Mouse (Mus musculus) G1E (cell line): ENCODE data around the gene Ywhag. TPM values are rescaled to one million over a fixed set of nuclear protein-coding genes. Genes with fewer than 3 reads are reported as not detected.

Experiments
- ATAC-seq: 2 replicates; pipeline ENCODE4 v1.8.0; 2016; ENCODE audit warnings: mild to moderate bottlenecking; ENCODE audit not compliant: insufficient number of reproducible peaks, poor library complexity, low FRiP score, severe bottlenecking; ENCODE audit errors: extremely low read depth
- DNase-seq: peaks from one replicate; pipeline ENCODE4 v3.0.0; 2012; ENCODE audit warnings: low spot score
- H3K27me3 ChIP-seq: 2 replicates; pipeline ENCODE4 v1.6.1; 2012; ENCODE audit warnings: mild to moderate bottlenecking, low read length, inconsistent platforms; ENCODE audit not compliant: insufficient read depth
- H3K36me3 ChIP-seq: replicated peaks from 2 replicates; pipeline ENCODE3; 2012; ENCODE audit warnings: mild to moderate bottlenecking, inconsistent platforms
- H3K4me1 ChIP-seq: 2 replicates; pipeline ENCODE4 v1.6.1; 2012; ENCODE audit warnings: low read depth, low read length, inconsistent platforms, mixed read lengths; ENCODE audit not compliant: insufficient read depth
- H3K4me3 ChIP-seq: 2 replicates; pipeline ENCODE4 v1.5.1; 2012; ENCODE audit warnings: low read depth, mild to moderate bottlenecking, inconsistent platforms, low read length, moderate library complexity, mixed read lengths
- H3K9me3 ChIP-seq: replicated peaks from 2 replicates; pipeline ENCODE4 v1.6.1; 2012; ENCODE audit warnings: inconsistent platforms
- CTCF ChIP-seq: IDR thresholded peaks from 2 replicates; pipeline ENCODE4 v1.5.1; 2012; ENCODE audit warnings: low read depth, low read length, inconsistent platforms, mixed read lengths
- GATA1 ChIP-seq: IDR thresholded peaks from 2 replicates; pipeline ENCODE4 v1.6.1; 2012; ENCODE audit warnings: borderline replicate concordance, low read length, inconsistent platforms, mixed read lengths
- GATA2 ChIP-seq: IDR thresholded peaks from 2 replicates; pipeline ENCODE4 v1.6.1; 2012; ENCODE audit warnings: low read depth, low read length, inconsistent platforms, borderline replicate concordance
- POLR2AphosphoS5 ChIP-seq: IDR thresholded peaks from 2 replicates; pipeline ENCODE4 v1.6.1; 2012; ENCODE audit warnings: low read depth, low read length, inconsistent platforms; ENCODE audit not compliant: insufficient replicate concordance
- TAL1 ChIP-seq: conservative IDR thresholded peaks from 2 replicates; pipeline ENCODE4 v1.6.1; 2012; ENCODE audit warnings: low read depth, low read length, inconsistent platforms, mixed read lengths
- polyA plus RNA-seq: library from polyadenylated mRNA; stranded (reverse); fragments of >175 nt; gene quantifications from 2 replicates; pipeline ENCODE4 v1.2.3, GENCODE M21; 2012
- total RNA-seq, 2 experiments: library from RNA; stranded (forward) in 1 of 2; stranded (reverse) in 1 of 2; fragments of 200-1000 nt in 1 of 2; fragments of >200 nt in 1 of 2; fragmentation: Nextera tagmentation in 1 of 2; gene quantifications; 2 replicates each; pipeline ENCODE4 v1.2.3; 2014 to 2017

Gene Ywhag
- total and polyA plus RNA-seq, 3 experiments: 99.8 to 281 (median 168) TPM

DNA sequence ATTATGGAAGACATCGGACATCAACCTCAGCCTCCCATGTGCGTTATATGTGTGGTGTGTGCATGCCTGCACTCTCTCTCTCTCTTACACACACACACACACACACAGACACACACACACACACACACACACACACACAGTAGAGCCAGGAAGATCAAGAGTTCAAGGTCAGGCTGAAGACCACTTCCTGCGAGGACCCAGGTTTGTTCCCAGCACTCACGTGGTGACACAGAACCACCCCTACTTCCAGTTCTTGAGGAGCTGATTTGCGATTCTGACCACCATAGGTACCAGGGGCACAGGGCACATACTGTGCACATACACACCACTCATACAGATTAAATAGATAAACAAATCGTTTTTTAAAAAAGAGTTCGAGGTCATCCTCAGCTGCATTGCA lies 37.5 kb upstream of the Ywhag start:
- H3K4me1 ChIP-seq: peaks cover 21% of the 10 kb centered on the region
- DNase-seq (no peak), ATAC-seq (no peak)
- H3K36me3 ChIP-seq: no peaks in the 10 kb centered on the region
- H3K9me3 ChIP-seq: no peaks in the 10 kb centered on the region
- TF ChIP-seq TAL1 (no peak), CTCF (no peak), POLR2AphosphoS5 (no peak), GATA2 (no peak), GATA1 (no peak)
- no peak overlapping the region for H3K4me3 ChIP-seq
- H3K27me3 ChIP-seq: peaks cover 20% of the 10 kb centered on the region

DNA sequence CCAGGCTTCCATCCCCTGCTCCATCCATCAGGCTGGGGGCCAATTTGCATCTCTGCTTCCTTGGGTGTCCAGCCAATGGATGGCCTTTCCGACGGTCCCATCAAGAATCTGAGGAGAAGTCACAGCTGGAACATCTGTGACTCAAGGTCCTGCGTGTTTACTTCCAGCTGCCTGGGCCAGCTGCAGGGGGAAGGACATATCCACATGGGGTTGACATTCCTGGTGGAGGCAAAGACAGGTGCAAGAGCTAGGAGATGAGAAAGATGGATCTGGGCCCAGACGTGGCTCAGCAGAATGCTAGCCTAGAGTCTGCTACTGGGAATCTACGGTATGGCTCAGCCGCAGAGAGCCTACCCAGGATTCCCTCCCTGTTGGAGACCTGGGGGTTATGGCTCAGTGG lies 35.8 kb upstream of the Ywhag start:
- DNase-seq (no peak), ATAC-seq (no peak)
- no peak overlapping the region for H3K4me3 ChIP-seq
- H3K27me3 ChIP-seq: peaks cover 20% of the 10 kb centered on the region
- TF ChIP-seq GATA1 (no peak), GATA2 (no peak), POLR2AphosphoS5 (no peak), TAL1 (no peak), CTCF (no peak)
- no peaks in the 10 kb centered on the region for H3K36me3 ChIP-seq
- H3K9me3 ChIP-seq: no peaks in the 10 kb centered on the region
- H3K4me1 ChIP-seq: peaks cover 21% of the 10 kb centered on the region

DNA sequence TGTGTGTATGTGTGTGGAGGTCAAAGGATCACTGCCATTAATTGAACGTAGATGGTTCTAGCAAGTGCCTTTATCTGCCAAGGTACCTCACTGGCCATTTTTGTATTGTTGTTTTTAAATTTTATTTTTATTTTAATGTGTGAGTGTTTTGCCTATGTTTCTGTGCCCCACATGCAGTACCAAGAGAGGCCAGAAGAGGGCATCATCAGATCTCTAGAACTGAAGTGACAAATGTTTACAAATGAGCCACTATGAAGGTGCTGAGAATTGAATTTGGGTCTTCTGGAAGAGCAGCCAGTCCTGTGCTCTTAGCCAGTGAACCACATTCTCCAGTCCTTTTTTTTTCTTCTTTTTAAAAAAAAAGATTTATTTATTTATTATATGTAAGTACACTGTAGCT lies 34.4 kb upstream of the Ywhag start:
- Histone ChIP-seq H3K9me3 (no peaks in the 10 kb centered on the region), H3K36me3 (no peaks in the 10 kb centered on the region), H3K4me3 (no peak overlapping the region), H3K4me1 (peaks cover 20% of the 10 kb centered on the region), H3K27me3 (peaks cover 14% of the 10 kb centered on the region)
- TF ChIP-seq GATA1 (no peak), CTCF (peak; percentile 82)
- ATAC-seq (no peak), DNase-seq (no peak)

DNA sequence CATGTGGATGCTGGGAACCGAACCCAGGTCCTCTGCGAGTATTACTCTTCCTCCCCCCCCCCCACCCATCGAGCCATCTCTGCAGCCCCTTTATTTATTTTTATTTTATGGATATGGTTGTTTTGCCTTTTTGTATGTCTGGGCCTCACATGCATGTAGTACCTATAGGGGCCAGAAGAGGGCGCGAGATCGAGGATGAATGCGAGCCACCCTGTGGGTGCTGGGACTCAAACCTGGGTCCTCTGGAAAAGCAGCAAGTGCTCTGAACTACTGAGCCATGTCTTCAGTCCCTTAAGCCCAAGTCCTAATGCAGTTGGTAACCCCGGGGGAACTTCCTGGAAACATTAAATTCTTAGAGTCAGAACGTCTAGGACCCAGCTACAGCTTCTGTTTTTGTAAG lies 32.5 kb upstream of the Ywhag start:
- no peak for ATAC-seq
- TF ChIP-seq CTCF (0 out of 2 replicates have a peak, but pooled peaks have one; percentile 13), GATA2 (no peak)

DNA sequence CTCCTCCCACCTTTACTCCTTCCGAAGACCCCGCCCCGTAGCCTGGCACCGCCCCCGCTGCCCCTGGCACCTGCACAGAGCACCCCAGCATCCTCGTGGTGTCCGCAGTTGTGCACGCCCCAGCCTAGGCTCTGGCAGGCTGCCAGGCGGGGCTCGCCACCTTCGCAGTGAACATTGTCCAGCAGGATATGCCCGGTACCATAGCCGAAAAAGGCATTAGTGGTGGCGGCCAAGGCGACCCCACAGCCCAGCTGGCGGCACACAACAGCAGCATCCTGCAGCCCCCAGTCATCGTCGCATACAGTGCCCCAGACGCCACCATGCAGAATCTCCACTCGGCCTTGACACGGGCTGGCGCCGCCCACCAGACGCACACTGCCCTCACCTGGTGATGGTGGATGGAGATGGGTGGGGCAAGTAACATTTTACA lies 31.1 kb upstream of the Ywhag start:
- TF ChIP-seq GATA1: no peak
- TF ChIP-seq POLR2AphosphoS5: no peak
- TF ChIP-seq GATA2: no peak
- no peak for TF ChIP-seq TAL1
- no peak for TF ChIP-seq CTCF
- Histone ChIP-seq H3K27me3 (peaks cover 5% of the 10 kb centered on the region; the same call in 1 of the 2 replicates), H3K36me3 (peaks cover 9% of the 10 kb centered on the region), H3K4me1 (peaks cover 46% of the 10 kb centered on the region), H3K4me3 (no peak overlapping the region), H3K9me3 (no peaks in the 10 kb centered on the region)
- DNase-seq (no peak), ATAC-seq (no peak)

More for the DNA sequence above, 32.5 kb upstream of the Ywhag start:
- peaks cover 33% of the 10 kb centered on the region for H3K4me1 ChIP-seq
- DNase-seq: no peak
- peaks cover 5% of the 10 kb centered on the region; the same call in 1 of the 2 replicates for H3K27me3 ChIP-seq
- H3K9me3 ChIP-seq: no peaks in the 10 kb centered on the region
- no peaks in the 10 kb centered on the region for H3K36me3 ChIP-seq
- no peak overlapping the region for H3K4me3 ChIP-seq

DNA sequence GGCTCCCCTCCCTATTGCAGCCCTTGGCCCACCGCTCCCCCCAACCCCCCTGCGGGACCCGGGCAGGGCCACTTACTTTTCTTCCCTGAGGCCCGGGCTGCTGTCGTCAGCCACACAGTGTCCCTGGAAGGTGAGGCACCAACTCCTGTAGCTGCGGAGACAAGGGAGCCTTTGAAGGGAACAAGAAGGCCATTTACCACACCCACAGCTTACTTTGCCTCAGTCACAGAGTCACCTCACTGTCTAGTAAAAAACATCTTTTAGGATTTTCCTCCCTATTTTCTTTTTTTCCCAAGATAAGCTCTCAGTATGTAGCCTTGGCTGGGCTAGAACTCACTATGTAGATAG lies 28.8 kb upstream of the Ywhag start:
- TF ChIP-seq GATA2: no peak
- TF ChIP-seq TAL1: no peak
- no peak for TF ChIP-seq CTCF
- no peaks in the 10 kb centered on the region; the same call in 1 of the 2 replicates for H3K27me3 ChIP-seq
- DNase-seq (no peak), ATAC-seq (no peak)
- peaks cover 15% of the 10 kb centered on the region for H3K36me3 ChIP-seq
- no peaks in the 10 kb centered on the region for H3K9me3 ChIP-seq
- H3K4me1 ChIP-seq: peaks cover 67% of the 10 kb centered on the region
- peak overlapping the region; percentile 80 for H3K4me3 ChIP-seq
